Mouse (Mus musculus) CH12.LX (cell line): ENCODE measurements around the gene Ankrd2.

Experiments
- CTCF ChIP-seq, 2 experiments: IDR thresholded peaks in 1 of 2; conservative IDR thresholded peaks in 1 of 2; 2 replicates each; pipeline ENCODE4 v1.5.1; 2011 to 2012; ENCODE audit warnings: low read depth in 2 of 2, low read length in 2 of 2, improper control_type of control experiment in 1 of 2, inconsistent platforms in 1 of 2, mild to moderate bottlenecking in 1 of 2, moderate library complexity in 1 of 2
- EP300 ChIP-seq: IDR thresholded peaks from 2 replicates; pipeline ENCODE4 v1.6.1; 2011; ENCODE audit warnings: low read length, improper control_type of control experiment
- ETS1 ChIP-seq: conservative IDR thresholded peaks from 2 replicates; pipeline ENCODE4 v1.6.1; 2012; ENCODE audit warnings: low read depth, mild to moderate bottlenecking, inconsistent platforms, low read length, improper control_type of control experiment, moderate library complexity
- HCFC1 ChIP-seq: IDR thresholded peaks from 2 replicates; pipeline ENCODE4 v1.6.1; 2012; ENCODE audit warnings: low read depth, mild to moderate bottlenecking, inconsistent platforms, low read length, improper control_type of control experiment
- JUND ChIP-seq: conservative IDR thresholded peaks from 2 replicates; pipeline ENCODE4 v1.6.1; 2011; ENCODE audit warnings: low read depth, low read length, improper control_type of control experiment
- KAT2A ChIP-seq: IDR thresholded peaks from 2 replicates; pipeline ENCODE4 v1.6.1; 2012; ENCODE audit warnings: low read length, improper control_type of control experiment, inconsistent platforms; ENCODE audit not compliant: insufficient replicate concordance
- MAFK ChIP-seq: IDR thresholded peaks from 2 replicates; pipeline ENCODE4 v1.6.1; 2011; ENCODE audit warnings: low read length, improper control_type of control experiment; ENCODE audit not compliant: insufficient replicate concordance
- NELFE ChIP-seq: IDR thresholded peaks from 2 replicates; pipeline ENCODE4 v1.6.1; 2011; ENCODE audit warnings: low read depth, low read length, improper control_type of control experiment
- POLR2A ChIP-seq: IDR thresholded peaks from 2 replicates; pipeline ENCODE4 v1.6.1; 2011; ENCODE audit warnings: low read depth, mild to moderate bottlenecking, improper control_type of control experiment, low read length
- RAD21 ChIP-seq: IDR thresholded peaks from 2 replicates; pipeline ENCODE4 v1.6.1; 2011; ENCODE audit warnings: low read depth, mild to moderate bottlenecking, low read length, improper control_type of control experiment, moderate library complexity
- TCF12 ChIP-seq: IDR thresholded peaks from 2 replicates; pipeline ENCODE4 v1.6.1; 2014; ENCODE audit warnings: low read depth, mild to moderate bottlenecking, inconsistent platforms, low read length, improper control_type of control experiment
- ZKSCAN1 ChIP-seq: IDR thresholded peaks from 2 replicates; pipeline ENCODE4 v1.6.1; 2012; ENCODE audit warnings: low read depth, inconsistent platforms, low read length, improper control_type of control experiment, borderline replicate concordance

DNA sequence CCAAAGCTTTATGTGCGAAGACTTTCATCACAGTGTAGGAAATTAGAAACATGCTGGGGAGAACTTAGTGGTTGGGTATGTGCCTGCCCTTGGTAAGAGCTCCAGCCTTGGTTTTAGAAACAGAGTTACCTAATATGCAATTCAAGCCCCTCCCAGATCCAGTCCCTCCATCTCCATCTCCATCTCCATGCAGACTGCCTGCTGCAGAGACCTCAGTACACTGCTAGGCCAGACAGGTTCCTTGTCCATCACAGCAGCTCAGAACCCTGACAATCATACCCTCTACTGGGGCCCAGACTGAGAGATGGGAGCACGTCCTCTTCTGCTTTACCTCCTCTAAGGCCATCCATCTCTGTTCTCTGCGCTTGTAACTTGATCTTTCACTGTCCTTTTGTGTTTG is 27.2 kb upstream of the Ankrd2 start:
- no peak for TF ChIP-seq KAT2A
- no peak for TF ChIP-seq HCFC1
- no peak for TF ChIP-seq EP300
- TF ChIP-seq TCF12 = no peak
- no peak for TF ChIP-seq CTCF (conservative IDR thresholded peaks at IDR 0.05 in 1 of 2, IDR thresholded peaks at IDR 0.05 in 1 of 2; ENCODE audit: low read depth in 2 of 2, low read length in 2 of 2)
- TF ChIP-seq ZKSCAN1 = no peak
- TF ChIP-seq RAD21 = no peak
- TF ChIP-seq NELFE = no peak
- no peak for TF ChIP-seq MAFK
- TF ChIP-seq POLR2A = no peak
- no peak for TF ChIP-seq JUND
- no peak for TF ChIP-seq ETS1
